Mouse (Mus musculus): Measurements from ENCODE around the gene Havcr1. TPM values are rescaled to one million over a fixed set of nuclear protein-coding genes. Genes with fewer than 3 reads are reported as not detected.
"Not testable (repeated sequence)": the region's sequence is repeated elsewhere in the genome, so short reads cannot be mapped to it uniquely, and the experiment has no call there.

The Havcr1 gene
- polyA plus RNA-seq, 1 experiment from 2014 or later, result not detected

GRCm38 (mm10) chr11:46733242-46733789, 1.6 kb upstream of the Havcr1 start:
- ATAC-seq (ENCODE audit: insufficient number of reproducible peaks, insufficient read depth, low FRiP score, low read depth), result 0 out of 2 replicates have a peak, but pooled peaks have one; percentile 49

GRCm38 (mm10) chr11:46734617-46735016, 263 bp upstream of the Havcr1 start:
- Histone ChIP-seq H3K27me3 (ENCODE audit: control insufficient read depth, insufficient read depth, low read length) (no peaks in the 10 kb centered on the region), H3K27ac (ENCODE audit: low read length) (no peak overlapping the region), H3K4me2 (replicated peaks; ENCODE audit: low read depth, low read length) (no peak overlapping the region), H3K36me3 (ENCODE audit: control insufficient read depth, insufficient read depth, low read length) (no peaks in the 10 kb centered on the region), H3K9me3 (ENCODE audit: control insufficient read depth, low read depth, low read length) (no peaks in the 10 kb centered on the region), H3K4me3 (ENCODE audit: low read depth, low read length) (no peak overlapping the region), H3K4me1 (ENCODE audit: control insufficient read depth, insufficient read depth, low read length) (no peaks in the 10 kb centered on the region), H3K9ac (replicated peaks; ENCODE audit: low read depth, low read length) (no peak overlapping the region)
- WGBS, result 16% methylated on average over 1 of the region's 1 CpGs
- no peak for ATAC-seq (ENCODE audit: insufficient number of reproducible peaks, insufficient read depth, low FRiP score, low read depth)

More at GRCm38 (mm10) chr11:46733242-46733789, 1.6 kb upstream of the Havcr1 start:
- no peaks in the 10 kb centered on the region for H3K27me3 ChIP-seq (ENCODE audit: control insufficient read depth, insufficient read depth, low read length)
- no peak overlapping the region for H3K9ac ChIP-seq (replicated peaks; ENCODE audit: low read depth, low read length)
- no peak overlapping the region for H3K4me3 ChIP-seq (ENCODE audit: low read depth, low read length)
- H3K9me3 ChIP-seq (ENCODE audit: control insufficient read depth, low read depth, low read length), result no peaks in the 10 kb centered on the region
- no peak overlapping the region for H3K4me2 ChIP-seq (replicated peaks; ENCODE audit: low read depth, low read length)
- WGBS, result 54% methylated on average over 6 of the region's 6 CpGs
- H3K4me1 ChIP-seq (ENCODE audit: control insufficient read depth, insufficient read depth, low read length), result no peaks in the 10 kb centered on the region
- no peaks in the 10 kb centered on the region for H3K36me3 ChIP-seq (ENCODE audit: control insufficient read depth, insufficient read depth, low read length)
- H3K27ac ChIP-seq (ENCODE audit: low read length), result no peak overlapping the region

- 54% methylated on average over 4 of the region's 4 CpGs for WGBS
- no peaks in the 10 kb centered on the region for H3K36me3 ChIP-seq (ENCODE audit: control insufficient read depth, insufficient read depth, low read length)
- ATAC-seq (ENCODE audit: insufficient number of reproducible peaks, insufficient read depth, low FRiP score, low read depth), result no peak
Observed at GRCm38 (mm10) chr11:46739501-46739900, 4.6 kb downstream of the Havcr1 start.

GRCm38 (mm10) chr11:46740886-46741285, 6.0 kb downstream of the Havcr1 start:
- H3K36me3 ChIP-seq (ENCODE audit: control insufficient read depth, insufficient read depth, low read length), result no peaks in the 10 kb centered on the region
- H3K27me3 ChIP-seq (ENCODE audit: control insufficient read depth, insufficient read depth, low read length), result no peaks in the 10 kb centered on the region
- no peak overlapping the region for H3K4me3 ChIP-seq (ENCODE audit: low read depth, low read length)
- H3K9ac ChIP-seq (replicated peaks; ENCODE audit: low read depth, low read length), result no peak overlapping the region
- no peak for ATAC-seq (ENCODE audit: insufficient number of reproducible peaks, insufficient read depth, low FRiP score, low read depth)
- no peak overlapping the region for H3K4me2 ChIP-seq (replicated peaks; ENCODE audit: low read depth, low read length)
- WGBS, result 67% methylated on average over 4 of the region's 4 CpGs
- H3K9me3 ChIP-seq (ENCODE audit: control insufficient read depth, low read depth, low read length), result no peaks in the 10 kb centered on the region
- H3K27ac ChIP-seq (ENCODE audit: low read length), result no peak overlapping the region
- no peaks in the 10 kb centered on the region for H3K4me1 ChIP-seq (ENCODE audit: control insufficient read depth, insufficient read depth, low read length)

More at GRCm38 (mm10) chr11:46739501-46739900, 4.6 kb downstream of the Havcr1 start:
- H3K9me3 ChIP-seq (ENCODE audit: control insufficient read depth, low read depth, low read length), result no peaks in the 10 kb centered on the region
- no peaks in the 10 kb centered on the region for H3K27me3 ChIP-seq (ENCODE audit: control insufficient read depth, insufficient read depth, low read length)
- H3K27ac ChIP-seq (ENCODE audit: low read length), result no peak overlapping the region
- H3K9ac ChIP-seq (replicated peaks; ENCODE audit: low read depth, low read length), result no peak overlapping the region
- no peaks in the 10 kb centered on the region for H3K4me1 ChIP-seq (ENCODE audit: control insufficient read depth, insufficient read depth, low read length)
- H3K4me2 ChIP-seq (replicated peaks; ENCODE audit: low read depth, low read length), result no peak overlapping the region
- H3K4me3 ChIP-seq (ENCODE audit: low read depth, low read length), result no peak overlapping the region

GRCm38 (mm10) chr11:46741716-46742115, 6.8 kb downstream of the Havcr1 start:
- Histone ChIP-seq H3K4me1 (ENCODE audit: control insufficient read depth, insufficient read depth, low read length) (no peaks in the 10 kb centered on the region), H3K9me3 (ENCODE audit: control insufficient read depth, low read depth, low read length) (no peaks in the 10 kb centered on the region), H3K27me3 (ENCODE audit: control insufficient read depth, insufficient read depth, low read length) (no peaks in the 10 kb centered on the region), H3K9ac (replicated peaks; ENCODE audit: low read depth, low read length) (no peak overlapping the region), H3K36me3 (ENCODE audit: control insufficient read depth, insufficient read depth, low read length) (no peaks in the 10 kb centered on the region), H3K27ac (ENCODE audit: low read length) (no peak overlapping the region), H3K4me3 (ENCODE audit: low read depth, low read length) (no peak overlapping the region), H3K4me2 (replicated peaks; ENCODE audit: low read depth, low read length) (no peak overlapping the region)
- ATAC-seq (ENCODE audit: insufficient number of reproducible peaks, insufficient read depth, low FRiP score, low read depth), result no peak
- WGBS, result 85% methylated on average over 3 of the region's 3 CpGs

GRCm38 (mm10) chr11:46747996-46748395, 13.1 kb downstream of the Havcr1 start:
- ATAC-seq (ENCODE audit: insufficient number of reproducible peaks, insufficient read depth, low FRiP score, low read depth), result no peak
- 48% methylated on average over 2 of the region's 2 CpGs for WGBS
- Histone ChIP-seq H3K9ac (replicated peaks; ENCODE audit: low read depth, low read length) (no peak overlapping the region), H3K4me3 (ENCODE audit: low read depth, low read length) (no peak overlapping the region), H3K36me3 (ENCODE audit: control insufficient read depth, insufficient read depth, low read length) (no peaks in the 10 kb centered on the region), H3K27ac (ENCODE audit: low read length) (no peak overlapping the region), H3K27me3 (ENCODE audit: control insufficient read depth, insufficient read depth, low read length) (no peaks in the 10 kb centered on the region), H3K4me2 (replicated peaks; ENCODE audit: low read depth, low read length) (no peak overlapping the region), H3K9me3 (ENCODE audit: control insufficient read depth, low read depth, low read length) (no peaks in the 10 kb centered on the region), H3K4me1 (ENCODE audit: control insufficient read depth, insufficient read depth, low read length) (no peaks in the 10 kb centered on the region)

- ATAC-seq (ENCODE audit: insufficient number of reproducible peaks, insufficient read depth, low FRiP score, low read depth), result no peak
Observed at GRCm38 (mm10) chr11:46753662-46754061, 18.8 kb downstream of the Havcr1 start.

GRCm38 (mm10) chr11:46754669-46755068, 19.8 kb downstream of the Havcr1 start:
- no peak for ATAC-seq (ENCODE audit: insufficient number of reproducible peaks, insufficient read depth, low FRiP score, low read depth)
- Histone ChIP-seq H3K4me1 (ENCODE audit: control insufficient read depth, insufficient read depth, low read length) (no peaks in the 10 kb centered on the region), H3K9me3 (ENCODE audit: control insufficient read depth, low read depth, low read length) (no peaks in the 10 kb centered on the region), H3K36me3 (ENCODE audit: control insufficient read depth, insufficient read depth, low read length) (no peaks in the 10 kb centered on the region), H3K27me3 (ENCODE audit: control insufficient read depth, insufficient read depth, low read length) (no peaks in the 10 kb centered on the region), H3K4me2 (replicated peaks; ENCODE audit: low read depth, low read length) (no peak overlapping the region), H3K4me3 (ENCODE audit: low read depth, low read length) (no peak overlapping the region), H3K27ac (ENCODE audit: low read length) (no peak overlapping the region), H3K9ac (replicated peaks; ENCODE audit: low read depth, low read length) (no peak overlapping the region)
- 53% methylated on average over 4 of the region's 4 CpGs for WGBS

More at GRCm38 (mm10) chr11:46753662-46754061, 18.8 kb downstream of the Havcr1 start:
- no peaks in the 10 kb centered on the region for H3K4me1 ChIP-seq (ENCODE audit: control insufficient read depth, insufficient read depth, low read length)
- no peaks in the 10 kb centered on the region for H3K27me3 ChIP-seq (ENCODE audit: control insufficient read depth, insufficient read depth, low read length)
- no peaks in the 10 kb centered on the region for H3K36me3 ChIP-seq (ENCODE audit: control insufficient read depth, insufficient read depth, low read length)
- no peak overlapping the region for H3K4me3 ChIP-seq (ENCODE audit: low read depth, low read length)
- WGBS, result 24% methylated on average over 2 of the region's 2 CpGs
- H3K27ac ChIP-seq (ENCODE audit: low read length), result no peak overlapping the region
- no peak overlapping the region for H3K9ac ChIP-seq (replicated peaks; ENCODE audit: low read depth, low read length)
- no peak overlapping the region for H3K4me2 ChIP-seq (replicated peaks; ENCODE audit: low read depth, low read length)
- no peaks in the 10 kb centered on the region for H3K9me3 ChIP-seq (ENCODE audit: control insufficient read depth, low read depth, low read length)

- not testable (repeated sequence) for H3K4me3 ChIP-seq (ENCODE audit: low read depth, low read length); H3K9me3 ChIP-seq (ENCODE audit: control insufficient read depth, low read depth, low read length); H3K36me3 ChIP-seq (ENCODE audit: control insufficient read depth, insufficient read depth, low read length); ATAC-seq (ENCODE audit: insufficient number of reproducible peaks, insufficient read depth, low FRiP score, low read depth); H3K27ac ChIP-seq (ENCODE audit: low read length); H3K4me1 ChIP-seq (ENCODE audit: control insufficient read depth, insufficient read depth, low read length); H3K4me2 ChIP-seq (replicated peaks; ENCODE audit: low read depth, low read length); H3K27me3 ChIP-seq (ENCODE audit: control insufficient read depth, insufficient read depth, low read length); H3K9ac ChIP-seq (replicated peaks; ENCODE audit: low read depth, low read length)
- WGBS, result 90% methylated on average over 6 of the region's 6 CpGs
Observed at GRCm38 (mm10) chr11:46755714-46756113, 20.8 kb downstream of the Havcr1 start.
